Mouse (Mus musculus) myocyte (in vitro differentiated cells): ENCODE measurements at regions not wholly inside any gene's neighbourhood (a gene's known extent, or its start where the extent isn't known, plus 50 kb on each side); places are given as distances from the start of the nearest gene placed in this dataset.

ENCODE experiments used
- CEBPB ChIP-seq: IDR thresholded peaks from 2 replicates; pipeline ENCODE4 v1.6.1; 2011; ENCODE audit warnings: mild to moderate bottlenecking, moderate library complexity; ENCODE audit not compliant: poor library complexity, insufficient read depth, severe bottlenecking
- E2F4 ChIP-seq: IDR thresholded peaks from one replicate; pipeline ENCODE4 v1.6.1; 2011; ENCODE audit warnings: mild to moderate bottlenecking, control low read depth, moderate library complexity; ENCODE audit not compliant: insufficient read depth
- POLR2A ChIP-seq: IDR thresholded peaks from one replicate; pipeline ENCODE4 v1.6.1; 2011; ENCODE audit warnings: low read depth, mild to moderate bottlenecking, control low read depth, moderate library complexity; ENCODE audit not compliant: insufficient read length
- TCF12 ChIP-seq: IDR thresholded peaks from one replicate; pipeline ENCODE4 v1.6.1; 2011; ENCODE audit warnings: mild to moderate bottlenecking, control low read depth; ENCODE audit not compliant: poor library complexity, insufficient read depth, severe bottlenecking

DNA sequence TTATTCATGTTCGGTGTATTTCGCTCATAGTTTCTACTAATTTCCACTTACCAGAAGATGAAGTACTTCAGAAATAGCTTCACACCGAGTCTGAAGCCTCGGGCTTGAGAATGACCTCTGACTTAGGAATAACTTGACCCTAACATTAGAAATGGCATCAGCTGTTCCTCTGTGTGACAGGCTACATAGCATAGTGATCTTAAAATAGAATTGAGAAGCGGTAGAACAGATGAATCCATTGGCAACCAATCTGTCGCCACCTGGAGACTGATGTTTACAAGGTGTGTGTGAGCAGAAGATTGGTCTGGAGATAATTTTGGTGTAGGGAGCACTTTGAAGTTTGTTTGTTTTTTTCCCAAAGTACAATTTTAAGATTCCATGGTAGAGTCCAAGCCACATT, 60.9 kb upstream of the Ahi1 start:
- TF ChIP-seq POLR2A (no peak), E2F4 (no peak), CEBPB (no peak), TCF12 (no peak)
